Mouse (Mus musculus): ENCODE measurements at regions not wholly inside any gene's neighbourhood (a gene's known extent, or its start where the extent isn't known, plus 50 kb on each side); places are given as distances from the start of the nearest gene placed in this dataset.
"Not testable (repeated sequence)": the region's sequence is repeated elsewhere in the genome, so short reads cannot be mapped to it uniquely, and the experiment has no call there.

DNA sequence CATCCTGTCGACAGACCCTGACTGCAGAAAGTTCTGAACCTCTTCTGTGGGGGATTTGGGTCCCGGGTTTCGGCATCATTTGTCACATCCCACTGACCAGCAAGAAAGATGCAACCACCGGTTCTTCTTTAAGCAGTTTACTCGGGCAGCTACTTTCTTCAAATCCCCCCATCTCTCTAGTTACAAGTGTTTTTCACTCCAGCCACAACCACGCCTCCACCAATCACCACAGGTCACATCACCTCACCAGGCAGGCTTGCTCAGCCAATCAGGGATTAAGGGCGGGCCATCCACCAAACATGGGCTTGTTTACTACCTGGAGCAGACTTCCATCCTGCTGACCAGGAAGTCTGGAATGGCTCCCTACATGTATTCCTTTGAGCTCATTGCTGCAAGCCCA, 119.6 kb downstream of the Tnfsf18 start:
- not testable (repeated sequence) for DNase-seq

DNA sequence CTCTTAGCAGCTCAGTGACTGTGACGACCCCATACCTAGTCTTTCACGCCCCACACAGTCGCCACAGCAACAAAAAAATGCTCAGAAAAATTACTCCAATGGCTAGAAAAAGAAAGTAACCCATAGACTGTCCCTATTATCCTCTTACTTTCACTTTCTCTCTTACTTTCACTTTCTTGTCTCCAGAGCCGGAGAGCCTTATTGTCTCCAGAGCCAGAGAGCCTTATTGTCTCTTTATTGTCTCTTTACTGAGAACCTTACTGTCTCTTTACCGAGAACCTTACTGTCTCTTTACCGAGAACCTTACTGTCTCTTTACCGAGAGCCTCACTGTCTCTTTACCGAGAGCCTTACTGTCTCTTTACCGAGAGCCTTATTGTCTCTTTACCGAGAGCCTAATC, 119.2 kb downstream of the Tnfsf18 start:
- DNase-seq, result not testable (repeated sequence)

DNA sequence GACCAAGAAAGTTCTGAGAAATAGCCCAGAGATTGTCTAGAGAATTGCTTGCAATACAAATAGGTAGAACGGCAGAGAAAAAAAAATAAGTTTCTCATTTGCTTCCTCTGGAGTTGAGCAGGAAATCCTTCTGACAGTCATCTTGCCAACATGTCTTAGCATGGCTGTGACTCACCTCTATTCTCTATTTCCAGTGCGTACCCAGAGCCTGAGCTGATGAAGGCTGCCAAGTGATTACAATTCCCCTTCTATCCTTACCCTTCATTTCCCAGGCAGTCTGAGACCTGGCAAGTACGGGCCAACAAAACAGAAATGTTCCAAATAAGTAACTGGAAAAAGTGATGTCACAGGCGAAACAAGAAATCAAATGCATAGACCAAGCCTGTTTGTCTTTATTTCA, 113.0 kb downstream of the Tnfsf18 start:
- DNase-seq, result no peak

DNA sequence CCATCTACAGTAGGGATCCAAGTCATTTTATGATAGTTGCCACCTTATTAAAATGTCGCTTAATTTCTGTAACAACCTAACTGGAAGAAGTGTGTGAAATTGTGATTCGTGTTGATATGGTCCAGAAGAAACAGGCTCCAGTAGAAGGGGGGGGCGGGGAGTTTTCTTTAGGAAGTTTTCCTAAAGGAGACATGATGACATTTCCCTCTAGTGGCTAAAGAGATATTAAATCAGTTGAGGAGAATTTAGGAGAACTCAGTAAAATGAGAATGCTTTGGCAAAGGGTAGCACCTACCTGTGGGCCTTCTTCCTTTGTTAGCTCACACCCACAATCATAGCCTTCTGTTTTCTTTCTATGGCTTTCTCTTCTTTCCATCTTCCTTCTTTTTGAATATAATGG, 107.7 kb downstream of the Tnfsf18 start:
- DNase-seq, result no peak

DNA sequence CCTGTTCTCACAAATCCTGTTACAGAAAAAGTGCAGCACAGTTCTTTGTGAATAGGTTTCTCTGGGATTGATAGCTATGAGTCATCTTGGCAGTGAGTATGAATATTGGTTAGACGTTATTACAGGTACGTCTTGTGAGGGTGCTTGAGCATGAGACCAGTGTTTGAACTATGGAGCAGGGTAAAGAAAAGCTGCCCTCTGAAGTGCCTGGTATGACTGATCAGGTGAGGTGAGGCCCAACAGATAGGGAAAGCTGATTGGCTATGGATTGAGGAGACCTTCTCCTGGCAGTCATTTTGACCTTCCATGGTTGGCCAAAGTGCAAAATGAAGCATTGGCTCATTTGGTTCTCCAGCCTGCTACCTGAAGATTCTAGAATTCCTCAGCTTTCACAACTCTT, 106.7 kb downstream of the Tnfsf18 start:
- no peak for DNase-seq

DNA sequence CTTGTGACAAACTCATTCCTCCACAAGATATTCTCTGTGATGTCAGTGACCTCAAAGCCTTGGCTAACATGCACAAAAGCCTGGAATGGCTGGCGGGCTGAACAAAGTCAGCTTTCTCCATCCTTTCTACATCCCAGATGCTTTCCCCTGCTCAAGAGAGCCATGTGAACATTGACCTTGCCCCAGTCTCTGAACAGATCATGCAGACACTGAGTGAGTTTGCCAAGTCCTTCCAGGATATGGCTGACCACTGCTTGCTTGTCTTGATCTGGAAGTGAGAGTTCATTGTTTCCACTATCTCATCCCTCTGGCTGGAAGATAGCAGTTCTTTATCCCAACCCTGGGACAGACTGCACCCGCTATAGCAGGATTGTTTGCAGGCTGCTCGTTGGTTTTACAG, 103.7 kb downstream of the Tnfsf18 start:
- DNase-seq, result no peak

DNA sequence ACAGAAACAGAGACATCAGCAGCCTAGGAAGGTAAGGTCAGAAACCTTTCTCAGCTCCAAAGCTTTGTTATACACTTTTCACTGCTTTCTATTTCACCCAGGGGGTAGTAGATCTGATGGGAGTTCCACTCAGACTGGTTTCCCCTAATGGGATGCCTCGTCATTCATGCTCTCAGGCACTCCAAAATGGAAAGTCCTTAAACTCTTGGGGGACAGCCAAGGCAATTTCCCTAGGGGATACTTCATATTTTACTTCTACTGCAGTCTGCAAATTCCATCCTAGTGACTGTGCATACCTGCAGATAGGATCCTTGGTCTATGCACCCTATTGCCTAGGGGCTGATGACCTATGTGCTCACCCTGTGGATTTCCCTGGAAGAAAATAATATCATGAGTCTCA, 82.1 kb downstream of the Tnfsf18 start:
- no peak for DNase-seq

DNA sequence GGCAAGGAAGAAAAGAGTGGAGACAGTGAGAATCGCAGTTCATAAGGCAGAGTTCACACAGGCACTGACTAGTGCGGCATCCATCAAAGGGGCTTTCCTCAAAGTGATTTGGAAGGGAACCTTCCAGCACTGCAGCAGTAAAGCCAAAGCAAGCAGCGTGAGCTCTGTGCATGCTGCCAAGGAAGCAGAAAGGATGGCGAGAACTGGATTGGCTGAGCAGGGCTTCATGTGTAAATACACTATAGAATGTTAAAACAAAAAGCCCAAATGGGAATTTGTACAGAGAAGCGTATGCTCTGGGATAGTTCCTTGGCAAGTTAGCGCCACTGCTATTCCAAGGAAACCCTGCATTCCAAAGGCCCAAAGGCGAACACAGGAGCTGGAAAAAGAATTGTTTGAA, 81.5 kb downstream of the Tnfsf18 start:
- DNase-seq, result no peak

DNA sequence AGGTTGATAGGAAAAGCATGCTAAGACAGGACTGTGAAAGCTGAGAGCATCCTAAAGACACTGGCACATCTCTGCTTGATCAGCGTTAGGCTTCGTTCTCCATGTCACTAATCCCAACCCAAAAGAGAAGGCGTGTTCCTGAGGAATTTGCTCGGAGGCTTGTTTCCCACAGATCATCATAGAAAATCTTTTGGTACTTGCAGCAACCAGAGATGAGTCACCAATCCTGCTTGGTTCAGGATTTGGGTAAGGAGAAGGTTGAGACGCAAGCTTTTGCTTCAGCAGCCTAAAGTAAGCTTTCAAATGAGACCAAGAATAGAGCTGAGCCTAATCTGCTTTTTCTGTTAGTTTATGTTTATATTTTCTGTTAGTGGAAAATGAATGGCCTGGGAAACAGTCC, 80.7 kb downstream of the Tnfsf18 start:
- DNase-seq, result no peak

DNA sequence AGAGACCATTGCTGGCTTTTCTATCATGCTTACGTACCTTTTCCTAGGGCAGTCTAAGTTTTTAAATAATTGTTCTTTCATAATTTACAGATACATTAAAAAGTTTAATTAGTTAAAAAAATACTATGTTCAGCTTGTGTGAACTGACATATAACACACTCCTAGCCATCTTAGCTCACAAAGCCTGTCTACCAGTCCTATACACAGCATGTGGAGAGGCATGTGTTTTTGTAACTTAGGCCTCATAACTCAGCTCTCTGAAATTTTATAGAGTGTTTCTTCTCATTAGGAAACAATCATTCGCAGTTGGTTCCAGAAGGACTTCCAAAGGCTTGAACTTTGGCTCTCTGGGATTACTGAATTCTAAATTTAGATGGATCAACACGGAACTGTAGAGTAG, 76.3 kb downstream of the Tnfsf18 start:
- no peak for DNase-seq

DNA sequence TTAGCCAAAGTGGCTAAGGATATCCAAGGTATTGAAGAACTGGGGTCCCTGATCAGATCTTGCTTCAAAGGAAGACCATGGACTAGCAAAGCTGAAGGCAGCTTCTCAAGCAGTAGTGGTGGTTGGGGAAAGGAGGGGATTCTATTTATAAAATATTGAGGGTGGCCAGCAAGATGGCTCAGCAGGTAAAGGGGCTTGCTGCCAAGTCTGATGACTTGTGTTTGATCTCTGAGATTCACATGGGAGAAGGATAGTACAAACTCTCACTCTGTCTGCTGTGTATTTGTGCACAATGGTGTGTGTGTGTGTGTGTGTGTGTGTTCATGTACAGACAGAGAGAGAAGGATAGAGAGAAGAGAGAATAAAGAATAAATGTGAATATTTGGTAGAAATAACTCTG, 73.4 kb downstream of the Tnfsf18 start:
- no peak for DNase-seq

DNA sequence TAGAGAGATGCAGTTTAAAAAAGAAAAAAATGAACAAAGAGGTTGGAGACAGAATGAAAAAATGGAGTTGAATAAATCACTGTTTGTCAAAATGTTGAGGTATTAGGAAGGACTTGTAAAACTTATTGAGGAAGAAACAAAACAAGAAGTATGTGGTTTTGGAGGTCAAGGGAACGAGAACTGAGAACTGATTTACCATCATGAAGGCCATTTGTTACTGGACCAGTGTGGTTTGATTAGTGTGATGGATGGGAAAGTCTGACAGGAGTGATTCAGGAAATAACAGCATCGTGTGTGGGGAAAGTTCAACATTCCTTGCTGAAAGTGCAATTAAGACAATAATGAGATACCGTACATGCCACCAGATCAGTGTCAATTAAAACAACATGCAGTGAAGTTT, 65.9 kb downstream of the Tnfsf18 start:
- no peak for DNase-seq

Measured in thymus, postnatal 25 days (tissue).